Mouse (Mus musculus): Measurements from ENCODE around the gene Ubald1. TPM values are rescaled to one million over a fixed set of nuclear protein-coding genes. Genes with fewer than 3 reads are reported as not detected.
A peak's percentile ranks its signal among the peaks of the same experiment; 100 is the strongest.

Ubald1 gene
- polyA plus RNA-seq, 1 experiment from 2014 or later = 23.9 TPM

DNA sequence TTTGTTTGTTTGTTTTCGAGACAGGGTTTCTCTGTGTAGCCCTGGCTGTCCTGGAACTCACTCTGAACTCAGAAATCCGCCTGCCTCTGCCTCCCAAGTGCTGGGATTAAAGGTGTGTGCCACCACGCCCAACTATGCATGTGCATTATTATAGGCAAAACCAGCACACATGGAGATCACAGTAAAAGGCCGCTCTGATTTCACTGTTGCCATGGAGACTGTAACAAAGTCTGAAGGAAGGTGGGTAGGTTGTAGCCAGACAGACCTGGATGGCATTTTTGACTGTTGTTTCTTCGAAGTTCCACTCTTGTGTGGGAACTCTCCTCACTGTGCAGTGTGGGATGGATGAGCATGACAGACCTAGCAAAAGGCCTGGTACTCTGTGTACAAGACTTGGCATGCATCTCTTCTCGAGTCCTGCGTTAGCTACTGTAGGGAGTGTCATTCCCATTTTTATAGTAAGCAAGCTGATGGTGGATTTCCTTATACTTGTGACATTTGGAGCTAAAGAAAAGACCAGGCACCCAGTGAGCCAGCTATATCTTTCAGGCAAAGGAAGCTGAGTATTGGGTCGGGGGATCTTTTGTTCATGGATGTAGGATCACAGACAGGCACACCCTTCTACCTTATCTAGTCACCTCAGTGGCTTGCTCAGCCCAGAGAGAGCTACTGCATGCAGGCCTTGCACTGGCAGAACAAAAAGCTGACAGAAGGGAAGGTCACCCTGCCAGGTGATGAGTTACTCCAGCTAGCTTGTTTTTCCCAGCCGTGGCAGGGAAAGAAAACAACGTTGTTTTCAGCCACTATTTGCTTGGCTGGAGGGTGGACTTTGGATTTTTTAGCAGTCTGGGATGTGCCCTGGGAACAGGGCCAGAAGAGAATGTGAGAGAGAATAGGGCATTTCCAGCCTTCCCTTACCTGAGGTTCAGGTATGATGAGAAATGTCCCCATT lies 1.6 kb upstream of the Ubald1 start:
- peak overlapping the region; percentile 71 for H3K9ac ChIP-seq (ENCODE audit: low read length)
- 81% methylated on average over 10 of the region's 10 CpGs for WGBS
- H3K27me3 ChIP-seq (ENCODE audit: control insufficient read depth, insufficient read depth, low read length) = no peaks in the 10 kb centered on the region
- no peak overlapping the region for H3K27ac ChIP-seq (ENCODE audit: low read depth, low read length)
- no peaks in the 10 kb centered on the region for H3K36me3 ChIP-seq (ENCODE audit: control insufficient read depth, insufficient read depth, low read length)
- H3K4me3 ChIP-seq (ENCODE audit: low read depth, low read length) = peak overlapping the region; percentile 82; the same call in 1 of the 2 replicates
- H3K4me1 ChIP-seq (replicated peaks; ENCODE audit: control insufficient read depth, insufficient read depth, low read length) = peaks cover 16% of the 10 kb centered on the region
- no peak for DNase-seq (ENCODE audit: low spot score)
- no peaks in the 10 kb centered on the region for H3K9me3 ChIP-seq (ENCODE audit: control insufficient read depth, low read length)
- peak overlapping the region; percentile 73 for H3K4me2 ChIP-seq (ENCODE audit: low read depth, low read length, severe bottlenecking)
- ATAC-seq (replicated peaks; ENCODE audit: low FRiP score) = no peak

DNA sequence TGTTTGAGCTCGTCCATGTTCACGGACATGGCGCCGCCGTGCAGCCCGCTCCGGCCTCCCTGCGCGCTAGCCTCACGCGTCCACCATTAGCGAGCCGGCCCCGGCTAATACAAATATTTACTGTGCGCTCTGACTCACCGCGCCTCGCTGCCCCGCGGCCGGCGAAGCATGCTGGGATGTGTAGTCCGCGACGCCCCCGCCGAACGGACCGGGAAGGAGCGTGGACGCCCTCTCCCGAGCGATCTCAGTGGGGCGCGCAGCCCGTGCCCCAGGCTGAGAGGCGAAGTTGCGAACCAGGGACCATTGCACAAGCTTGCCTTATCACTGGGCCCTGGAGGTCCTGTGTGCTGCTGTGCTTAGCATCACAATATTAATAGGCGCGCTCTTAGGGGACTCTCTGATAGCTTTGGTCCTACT lies 399 bp downstream of the Ubald1 start:
- Histone ChIP-seq H3K36me3 (ENCODE audit: control insufficient read depth, insufficient read depth, low read length) (no peaks in the 10 kb centered on the region), H3K4me2 (ENCODE audit: low read depth, low read length, severe bottlenecking) (peak overlapping the region; percentile 91), H3K27me3 (ENCODE audit: control insufficient read depth, insufficient read depth, low read length) (no peaks in the 10 kb centered on the region), H3K4me3 (ENCODE audit: low read depth, low read length) (peak overlapping the region; percentile 82), H3K4me1 (replicated peaks; ENCODE audit: control insufficient read depth, insufficient read depth, low read length) (peaks cover 15% of the 10 kb centered on the region), H3K9ac (ENCODE audit: low read length) (peak overlapping the region; percentile 81), H3K9me3 (ENCODE audit: control insufficient read depth, low read length) (no peaks in the 10 kb centered on the region), H3K27ac (ENCODE audit: low read depth, low read length) (peak overlapping the region; percentile 94)
- DNase-seq (ENCODE audit: low spot score) = peak; percentile 94
- WGBS = under 1% methylated on average over 40 of the region's 40 CpGs
- ATAC-seq (replicated peaks; ENCODE audit: low FRiP score) = peak; percentile 76

DNA sequence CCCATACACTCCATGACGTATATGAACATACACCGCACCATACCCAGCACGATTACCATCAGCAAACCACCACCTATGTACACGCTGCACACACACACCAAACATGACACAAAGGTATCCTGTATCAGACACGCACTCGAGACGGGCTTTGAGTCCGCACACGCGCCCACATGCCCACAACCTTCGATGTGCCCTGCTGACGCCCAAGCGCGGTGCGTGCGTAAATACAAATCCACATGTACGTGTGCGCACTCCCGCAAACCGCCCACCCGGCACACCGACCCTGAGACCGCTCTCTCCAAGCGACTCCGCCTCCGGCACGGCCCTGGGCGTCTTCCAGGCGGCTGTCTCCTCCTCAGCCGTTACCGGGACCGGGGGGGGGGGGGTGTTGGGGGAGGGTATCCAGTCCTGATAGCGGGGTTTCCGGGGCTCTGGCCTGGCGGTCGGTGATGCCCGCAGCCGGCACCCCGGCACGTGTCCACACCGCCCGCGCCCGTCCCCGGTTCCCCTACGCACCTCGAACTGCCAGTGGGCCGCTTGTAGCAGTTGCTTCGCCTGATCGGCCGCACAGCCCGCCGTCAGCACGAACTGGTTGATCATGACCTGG lies 911 bp downstream of the Ubald1 start:
- Histone ChIP-seq H3K27ac (ENCODE audit: low read depth, low read length) (peak overlapping the region; percentile 94), H3K27me3 (ENCODE audit: control insufficient read depth, insufficient read depth, low read length) (no peaks in the 10 kb centered on the region), H3K36me3 (ENCODE audit: control insufficient read depth, insufficient read depth, low read length) (no peaks in the 10 kb centered on the region), H3K9me3 (ENCODE audit: control insufficient read depth, low read length) (no peaks in the 10 kb centered on the region), H3K4me3 (ENCODE audit: low read depth, low read length) (peak overlapping the region; percentile 82), H3K4me1 (replicated peaks; ENCODE audit: control insufficient read depth, insufficient read depth, low read length) (peaks cover 15% of the 10 kb centered on the region), H3K4me2 (ENCODE audit: low read depth, low read length, severe bottlenecking) (peak overlapping the region; percentile 91), H3K9ac (ENCODE audit: low read length) (peak overlapping the region; percentile 81)
- DNase-seq (ENCODE audit: low spot score) (peak; percentile 78), ATAC-seq (replicated peaks; ENCODE audit: low FRiP score) (peak; percentile 34)
- WGBS = under 1% methylated on average over 54 of the region's 54 CpGs

DNA sequence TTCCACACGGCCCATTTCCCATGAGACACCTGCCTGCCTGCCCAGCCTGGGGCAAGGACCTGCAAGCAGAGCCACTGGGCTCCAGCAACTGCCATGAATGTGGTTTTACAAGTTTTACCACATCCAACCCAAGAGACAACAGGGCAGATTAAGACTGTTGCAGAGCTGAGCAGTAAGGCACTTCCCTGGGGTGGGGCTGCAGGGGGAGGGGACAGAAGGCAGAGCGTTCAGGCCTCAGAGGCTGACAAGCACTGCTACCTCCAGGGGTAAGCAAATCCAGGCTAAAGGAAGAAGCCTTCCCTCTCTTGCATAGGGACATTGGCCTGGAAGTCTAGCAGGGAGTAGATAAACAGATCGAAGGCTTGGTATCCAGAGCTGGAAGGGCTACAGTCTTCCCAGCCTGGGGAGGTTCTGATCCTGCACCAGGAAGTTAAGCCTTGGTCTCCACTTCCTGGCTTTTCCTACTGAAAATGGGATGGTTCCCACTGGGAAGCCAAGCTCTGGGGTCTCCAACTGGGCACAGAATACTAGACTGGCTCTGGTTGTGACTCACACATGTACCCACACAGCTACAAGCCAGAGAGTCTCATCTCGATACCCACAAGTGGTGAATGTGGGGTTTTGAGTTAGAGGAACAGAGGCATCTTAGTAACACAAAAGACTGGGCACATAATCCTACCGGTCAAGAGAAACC lies 1.8 kb downstream of the Ubald1 start:
- H3K4me1 ChIP-seq (replicated peaks; ENCODE audit: control insufficient read depth, insufficient read depth, low read length) = peaks cover 15% of the 10 kb centered on the region

DNA sequence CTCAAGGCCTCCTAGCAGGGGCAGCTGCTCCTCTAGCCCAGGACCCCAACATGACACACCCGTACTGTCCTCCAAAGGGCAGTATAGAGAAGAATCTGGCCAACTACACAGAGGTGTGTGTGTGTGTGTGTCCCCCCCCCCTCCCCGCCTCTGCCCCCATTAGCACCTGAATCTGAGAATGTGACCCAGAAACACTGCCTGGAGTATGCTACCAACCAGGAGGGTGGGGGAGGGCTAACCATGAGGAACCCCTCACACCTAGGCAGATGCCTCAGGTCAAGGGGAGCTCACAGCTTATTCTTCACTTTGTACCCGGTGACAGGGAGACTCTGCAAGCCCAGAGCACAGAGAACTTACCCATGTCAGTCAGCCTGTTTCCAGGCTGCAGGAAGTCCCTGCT lies 2.4 kb downstream of the Ubald1 start:
- H3K27ac ChIP-seq (ENCODE audit: low read depth, low read length) = no peak overlapping the region
- WGBS = 79% methylated on average over 3 of the region's 3 CpGs
- no peak overlapping the region for H3K4me3 ChIP-seq (ENCODE audit: low read depth, low read length)
- no peak for ATAC-seq (replicated peaks; ENCODE audit: low FRiP score)
- no peak for DNase-seq (ENCODE audit: low spot score)
- H3K36me3 ChIP-seq (ENCODE audit: control insufficient read depth, insufficient read depth, low read length) = no peaks in the 10 kb centered on the region
- H3K4me1 ChIP-seq (replicated peaks; ENCODE audit: control insufficient read depth, insufficient read depth, low read length) = peaks cover 15% of the 10 kb centered on the region
- H3K4me2 ChIP-seq (ENCODE audit: low read depth, low read length, severe bottlenecking) = no peak overlapping the region
- no peak overlapping the region for H3K9ac ChIP-seq (ENCODE audit: low read length)
- no peaks in the 10 kb centered on the region for H3K27me3 ChIP-seq (ENCODE audit: control insufficient read depth, insufficient read depth, low read length)
- H3K9me3 ChIP-seq (ENCODE audit: control insufficient read depth, low read length) = no peaks in the 10 kb centered on the region

More for the DNA sequence above, 1.8 kb downstream of the Ubald1 start:
- no peaks in the 10 kb centered on the region for H3K27me3 ChIP-seq (ENCODE audit: control insufficient read depth, insufficient read depth, low read length)
- peak overlapping the region; percentile 81 for H3K9ac ChIP-seq (ENCODE audit: low read length)
- H3K4me2 ChIP-seq (ENCODE audit: low read depth, low read length, severe bottlenecking) = peak overlapping the region; percentile 91
- DNase-seq (ENCODE audit: low spot score) (no peak), ATAC-seq (replicated peaks; ENCODE audit: low FRiP score) (no peak)
- H3K36me3 ChIP-seq (ENCODE audit: control insufficient read depth, insufficient read depth, low read length) = no peaks in the 10 kb centered on the region
- H3K4me3 ChIP-seq (ENCODE audit: low read depth, low read length) = peak overlapping the region; percentile 82
- H3K9me3 ChIP-seq (ENCODE audit: control insufficient read depth, low read length) = no peaks in the 10 kb centered on the region
- WGBS = 31% methylated on average over 5 of the region's 5 CpGs
- no peak overlapping the region for H3K27ac ChIP-seq (ENCODE audit: low read depth, low read length)

DNA sequence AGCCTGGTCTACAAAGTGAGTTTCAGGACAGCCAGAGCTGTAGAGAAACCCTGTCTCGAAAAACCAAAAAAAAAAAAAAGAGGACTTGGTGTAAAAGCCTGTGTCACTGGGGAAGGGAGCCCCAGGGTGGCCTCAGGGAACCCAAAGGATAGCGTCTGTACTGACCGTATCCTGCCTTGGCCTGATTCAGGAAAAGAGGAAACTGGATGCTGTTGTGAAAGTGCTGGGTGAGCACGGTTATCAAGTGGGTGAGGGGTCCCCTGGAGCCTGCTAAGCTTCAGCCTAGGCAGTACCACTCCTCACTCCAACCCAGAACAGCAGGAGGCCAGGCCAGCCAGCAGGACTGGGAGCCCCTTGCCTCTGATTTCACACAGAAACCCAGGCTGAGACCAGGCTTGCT lies 2.9 kb downstream of the Ubald1 start:
- Histone ChIP-seq H3K4me3 (ENCODE audit: low read depth, low read length) (no peak overlapping the region), H3K4me2 (ENCODE audit: low read depth, low read length, severe bottlenecking) (no peak overlapping the region), H3K27ac (ENCODE audit: low read depth, low read length) (no peak overlapping the region), H3K36me3 (ENCODE audit: control insufficient read depth, insufficient read depth, low read length) (no peaks in the 10 kb centered on the region), H3K9ac (ENCODE audit: low read length) (no peak overlapping the region), H3K9me3 (ENCODE audit: control insufficient read depth, low read length) (no peaks in the 10 kb centered on the region), H3K4me1 (replicated peaks; ENCODE audit: control insufficient read depth, insufficient read depth, low read length) (peaks cover 15% of the 10 kb centered on the region), H3K27me3 (ENCODE audit: control insufficient read depth, insufficient read depth, low read length) (no peaks in the 10 kb centered on the region)
- no peak for ATAC-seq (replicated peaks; ENCODE audit: low FRiP score)
- DNase-seq (ENCODE audit: low spot score) = no peak
- WGBS = 92% methylated on average over 4 of the region's 4 CpGs

- H3K9me3 ChIP-seq (ENCODE audit: control insufficient read depth, low read length) = no peaks in the 10 kb centered on the region
- H3K4me2 ChIP-seq (ENCODE audit: low read depth, low read length, severe bottlenecking) = no peak overlapping the region
- 93% methylated on average over 8 of the region's 8 CpGs for WGBS
- H3K27me3 ChIP-seq (ENCODE audit: control insufficient read depth, insufficient read depth, low read length) = no peaks in the 10 kb centered on the region
- ATAC-seq (replicated peaks; ENCODE audit: low FRiP score) (no peak), DNase-seq (ENCODE audit: low spot score) (no peak)
- H3K36me3 ChIP-seq (ENCODE audit: control insufficient read depth, insufficient read depth, low read length) = no peaks in the 10 kb centered on the region
- no peak overlapping the region for H3K4me3 ChIP-seq (ENCODE audit: low read depth, low read length)
- H3K9ac ChIP-seq (ENCODE audit: low read length) = no peak overlapping the region
- peaks cover 14% of the 10 kb centered on the region for H3K4me1 ChIP-seq (replicated peaks; ENCODE audit: control insufficient read depth, insufficient read depth, low read length)
- no peak overlapping the region for H3K27ac ChIP-seq (ENCODE audit: low read depth, low read length)
Measured at GRCm38 (mm10) chr16:4876033-4876680, 4.0 kb downstream of the Ubald1 start.
